24 mouse cellular contexts compared by ENCODE assay signal in genomic region chr2:151742850-151743679, GRCm38 (mm10). TPM values are rescaled to one million over a fixed set of nuclear protein-coding genes. Genes with fewer than 3 reads are reported as not detected.
DNase-seq lines count a peak whose midpoint lies in the region; ATAC-seq and TF ChIP-seq lines count a peak whose summit lies in the region.
"Had no signal": no experiment of that assay in that cellular context is flagged by ENCODE, and none has a peak within 500 bp of the region (broad histone marks: within the 10 kb centered on the region; RNA-seq: fewer than 3 reads in every experiment).

No protein-coding gene starts in this region.

- peak; percentile 74 for ATAC-seq in liver, embryonic 15.5 days (ENCODE audit: insufficient read depth)
- ATAC-seq: hindbrain, embryonic 16.5 days; intestine, postnatal 0 days; lung, postnatal 0 days; midbrain, embryonic 15.5 days had no signal

- no peak for TF ChIP-seq POLR2A in cerebellum, adult 2 months (IDR thresholded peaks at IDR 0.05; ENCODE audit: borderline replicate concordance, insufficient read depth, low read length)

- H3K4me1 ChIP-seq in erythroblast, embryonic 14.5 days (ENCODE audit: control insufficient read depth), result peaks cover 69% of the 10 kb centered on the region
- peaks cover 62% of the 10 kb centered on the region for H3K4me1 ChIP-seq in liver, embryonic 15.5 days (replicated peaks)
- peaks cover 8% of the 10 kb centered on the region for H3K4me1 ChIP-seq in cerebellum, adult 2 months (ENCODE audit: control insufficient read depth, insufficient read depth, low read length)

- H3K4me2 ChIP-seq in liver, embryonic 15.5 days, result peak overlapping the region; percentile 76
- H3K4me2 ChIP-seq: midbrain, embryonic 15.5 days; neural tube, embryonic 15.5 days had no signal

- TF ChIP-seq CTCF in cerebellum, adult 2 months (IDR thresholded peaks at IDR 0.05; ENCODE audit: borderline replicate concordance, insufficient read depth, low read depth, low read length), result no peak

- H3K9ac ChIP-seq in liver, embryonic 15.5 days, result peak overlapping the region; percentile 42; the same call in 1 of the 2 replicates
- H3K9ac ChIP-seq: midbrain, embryonic 15.5 days; neural tube, embryonic 15.5 days had no signal

- peak overlapping the region; percentile 35 for H3K4me3 ChIP-seq in erythroblast, embryonic 14.5 days (replicated peaks)
- peak overlapping the region; percentile 20 for H3K4me3 ChIP-seq in liver, embryonic 15.5 days (replicated peaks)
- no peak overlapping the region for H3K4me3 ChIP-seq in cerebellum, adult 2 months (replicated peaks; ENCODE audit: insufficient read depth, low read depth, low read length)
- H3K4me3 ChIP-seq: heart, adult 2 months; layer of hippocampus, adult 2 months; midbrain, embryonic 15.5 days; myocyte; neural tube, embryonic 15.5 days had no signal

- peaks cover 19% of the 10 kb centered on the region for H3K36me3 ChIP-seq in erythroblast, embryonic 14.5 days (ENCODE audit: control insufficient read depth)
- H3K36me3 ChIP-seq in liver, embryonic 15.5 days (replicated peaks), result no peaks in the 10 kb centered on the region
- H3K36me3 ChIP-seq: midbrain, embryonic 15.5 days; neural tube, embryonic 15.5 days had no signal

- 23% methylated on average over 6 of the region's 6 CpGs for WGBS in liver, embryonic 15.5 days (ENCODE audit: insufficient replicate concordance)
- WGBS in cerebellum, adult 2 months, result 60% methylated on average over 6 of the region's 6 CpGs

- peak overlapping the region; percentile 94 for H3K27ac ChIP-seq in liver, embryonic 15.5 days (replicated peaks)
- no peak overlapping the region for H3K27ac ChIP-seq in cerebellum, adult 2 months (ENCODE audit: insufficient read depth, low read length)
- H3K27ac ChIP-seq: heart, adult 2 months; kidney, postnatal 0 days; layer of hippocampus, adult 2 months; midbrain, embryonic 15.5 days; neural tube, embryonic 15.5 days had no signal

- H3K9me3 ChIP-seq in erythroblast, embryonic 14.5 days (ENCODE audit: control insufficient read depth, low read length), result no peaks in the 10 kb centered on the region
- no peaks in the 10 kb centered on the region for H3K9me3 ChIP-seq in liver, embryonic 15.5 days (replicated peaks)
- H3K9me3 ChIP-seq: G1E; midbrain, embryonic 15.5 days; neural tube, embryonic 15.5 days had no signal

- peaks cover 14% of the 10 kb centered on the region for H3K27me3 ChIP-seq in erythroblast, embryonic 14.5 days (ENCODE audit: control insufficient read depth)
- H3K27me3 ChIP-seq in liver, embryonic 15.5 days, result peaks cover 14% of the 10 kb centered on the region
- no peaks in the 10 kb centered on the region for H3K27me3 ChIP-seq in cerebellum, adult 2 months (ENCODE audit: control insufficient read depth, insufficient read depth, low read length)
- H3K27me3 ChIP-seq: neural tube, embryonic 15.5 days had no signal

- peak; percentile 53 for DNase-seq in spleen, adult 12 weeks (ENCODE audit: low spot score)
- DNase-seq in spleen, adult 18-20 months, result no peak
- DNase-seq in spleen, postnatal 14 days (ENCODE audit: low spot score in 2 of 2), result peak; percentile 41 to 61
- DNase-seq in layer of hippocampus, adult 11-12 months (ENCODE audit: low spot score), result no peak
- no peak for DNase-seq in cerebellum, adult 2 months
- no peak for DNase-seq in kidney, adult 9 months
- DNase-seq: cerebellum, postnatal 14 days; embryo, embryonic 11 days; gastrocnemius, postnatal 14 days; heart, adult 2 months; heart, postnatal 4 days; right cerebral cortex, postnatal 25 days; thymus, postnatal 14 days had no signal

RNA-seq across cellular contexts. Expression of gene Psmf1, which starts 0.9 kb away (rescaled TPM):
- 5.2 and 15.3 TPM in 2 replicates for polyA plus RNA-seq in erythroblast, embryonic 14.5 days (2012)
- polyA plus RNA-seq in liver, embryonic 15.5 days (2015; fragmentation: Nextera tagmentation; extraction: Ambion mirVana), result 43.4 and 43.8 TPM in 2 replicates
- polyA plus RNA-seq in cerebellum, adult 2 months (2012; rRNA removed), result 49.5 and 50.4 TPM in 2 replicates

RNA-seq across cellular contexts. Expression of gene Tmem74b, which starts 41.3 kb away (rescaled TPM):
- not detected in 2 replicates for polyA plus RNA-seq in erythroblast, embryonic 14.5 days (2012)
- 0.06 TPM in 1 of 2 replicates, not detected in the other for polyA plus RNA-seq in liver, embryonic 15.5 days (2015; fragmentation: Nextera tagmentation; extraction: Ambion mirVana)
- polyA plus RNA-seq in cerebellum, adult 2 months (2012; rRNA removed), result 6.8 and 6.9 TPM in 2 replicates
- polyA plus RNA-seq: G1E, myocyte had no signal

Comparison
In these comparisons a context has a peak if more than half of its experiments do, and no peak if none do; other contexts are left out.
1. DNase-seq: peak in spleen, adult 12 weeks (single experiment) and spleen, postnatal 14 days (2 of 2); none in spleen, adult 18-20 months (0 of 2), layer of hippocampus, adult 11-12 months (single experiment), cerebellum, adult 2 months (0 of 2) and kidney, adult 9 months (single experiment).